Comparison of ENCODE assay signal across 20 mouse cellular contexts in genomic region chr4:84623312-84623711, GRCm38 (mm10). TPM values are rescaled to one million over a fixed set of nuclear protein-coding genes. Genes with fewer than 3 reads are reported as not detected.
DNase-seq lines count a peak whose midpoint lies in the region; ATAC-seq and TF ChIP-seq lines count a peak whose summit lies in the region.
"Had no signal": no experiment of that assay in that cellular context is flagged by ENCODE, and none has a peak within 500 bp of the region (broad histone marks: within the 10 kb centered on the region; RNA-seq: fewer than 3 reads in every experiment).

No protein-coding gene starts in this region.

- no peaks in the 10 kb centered on the region for H3K36me3 ChIP-seq in kidney, adult 2 months (ENCODE audit: control insufficient read depth, insufficient read depth, low read length)
- H3K36me3 ChIP-seq in kidney, embryonic 16.5 days (ENCODE audit: insufficient read depth, low read length), result no peaks in the 10 kb centered on the region
- no peaks in the 10 kb centered on the region for H3K36me3 ChIP-seq in kidney, postnatal 0 days (ENCODE audit: insufficient read depth, low read length)
- H3K36me3 ChIP-seq: embryonic facial prominence, embryonic 15.5 days; forebrain, embryonic 10.5 days; forebrain, embryonic 15.5 days; heart, embryonic 12.5 days; hindbrain, embryonic 10.5 days had no signal

- no peak for TF ChIP-seq POLR2A in kidney, adult 2 months (IDR thresholded peaks at IDR 0.05; ENCODE audit: low read depth, low read length)

- H3K9me3 ChIP-seq in kidney, embryonic 16.5 days (ENCODE audit: low read length), result no peaks in the 10 kb centered on the region
- H3K9me3 ChIP-seq in kidney, postnatal 0 days (replicated peaks; ENCODE audit: low read length), result no peaks in the 10 kb centered on the region
- H3K9me3 ChIP-seq: embryonic facial prominence, embryonic 15.5 days; forebrain, embryonic 10.5 days; forebrain, embryonic 15.5 days; heart, embryonic 12.5 days; hindbrain, embryonic 10.5 days had no signal

- ATAC-seq in kidney, embryonic 16.5 days (ENCODE audit: low FRiP score, low TSS enrichment), result peak; percentile 51; the same call in 1 of the 2 replicates
- no peak for ATAC-seq in kidney, postnatal 0 days (replicated peaks; ENCODE audit: low FRiP score, low read depth)
- ATAC-seq: forebrain, embryonic 15.5 days had no signal

- no peak overlapping the region for H3K4me2 ChIP-seq in kidney, embryonic 16.5 days (replicated peaks; ENCODE audit: low read depth, low read length)
- H3K4me2 ChIP-seq in kidney, postnatal 0 days (ENCODE audit: low read length), result no peak overlapping the region
- H3K4me2 ChIP-seq: embryonic facial prominence, embryonic 15.5 days; forebrain, embryonic 15.5 days; heart, embryonic 12.5 days; hindbrain, embryonic 14.5 days had no signal

- H3K4me3 ChIP-seq in kidney, adult 2 months (ENCODE audit: insufficient read depth, low read depth, low read length), result no peak overlapping the region
- H3K4me3 ChIP-seq in kidney, embryonic 16.5 days (ENCODE audit: low read length), result no peak overlapping the region
- H3K4me3 ChIP-seq in kidney, postnatal 0 days (replicated peaks; ENCODE audit: low read depth, low read length), result no peak overlapping the region
- H3K4me3 ChIP-seq: embryonic facial prominence, embryonic 15.5 days; erythroblast, embryonic 14.5 days; forebrain, embryonic 10.5 days; forebrain, embryonic 15.5 days; heart, embryonic 12.5 days; hindbrain, embryonic 10.5 days had no signal

- TF ChIP-seq CTCF in kidney, adult 2 months (conservative IDR thresholded peaks at IDR 0.05; ENCODE audit: insufficient read depth, insufficient read length, low read depth, low read length), result no peak
- TF ChIP-seq CTCF in kidney, postnatal 0 days (IDR thresholded peaks at IDR 0.05; ENCODE audit: low read depth), result no peak

- H3K9ac ChIP-seq in kidney, embryonic 16.5 days (replicated peaks; ENCODE audit: low read length), result no peak overlapping the region
- no peak overlapping the region for H3K9ac ChIP-seq in kidney, postnatal 0 days (ENCODE audit: low read depth, low read length)
- H3K9ac ChIP-seq: embryonic facial prominence, embryonic 15.5 days; forebrain, embryonic 15.5 days; heart, embryonic 12.5 days; hindbrain, embryonic 14.5 days had no signal

- 37% methylated on average over 5 of the region's 5 CpGs for WGBS in kidney, adult 2 months
- 21% methylated on average over 5 of the region's 5 CpGs for WGBS in kidney, embryonic 16.5 days
- 33% methylated on average over 5 of the region's 5 CpGs for WGBS in kidney, postnatal 0 days

- no peaks in the 10 kb centered on the region for H3K27me3 ChIP-seq in kidney, adult 2 months (replicated peaks; ENCODE audit: control insufficient read depth, insufficient read depth, low read length)
- H3K27me3 ChIP-seq in kidney, embryonic 16.5 days (ENCODE audit: insufficient read depth, low read length), result no peaks in the 10 kb centered on the region
- H3K27me3 ChIP-seq in kidney, postnatal 0 days (ENCODE audit: insufficient read depth, low read length), result no peaks in the 10 kb centered on the region
- H3K27me3 ChIP-seq: embryonic facial prominence, embryonic 15.5 days; heart, embryonic 12.5 days had no signal

- H3K27ac ChIP-seq in kidney, adult 2 months (ENCODE audit: insufficient read depth, low read depth, low read length), result no peak overlapping the region
- no peak overlapping the region for H3K27ac ChIP-seq in kidney, embryonic 16.5 days (ENCODE audit: low read length)
- no peak overlapping the region for H3K27ac ChIP-seq in kidney, postnatal 0 days
- H3K27ac ChIP-seq: embryonic facial prominence, embryonic 15.5 days; forebrain, embryonic 10.5 days; forebrain, embryonic 15.5 days; hindbrain, embryonic 10.5 days; hindbrain, embryonic 14.5 days had no signal

- H3K4me1 ChIP-seq in kidney, adult 2 months (ENCODE audit: control insufficient read depth, insufficient read depth, low read length), result peaks cover 6% of the 10 kb centered on the region
- H3K4me1 ChIP-seq in kidney, embryonic 16.5 days (ENCODE audit: insufficient read depth, low read length), result peaks cover 7% of the 10 kb centered on the region
- H3K4me1 ChIP-seq in kidney, postnatal 0 days (replicated peaks; ENCODE audit: insufficient read depth, low read length), result no peaks in the 10 kb centered on the region
- H3K4me1 ChIP-seq: forebrain, embryonic 15.5 days; heart, embryonic 12.5 days had no signal

- peak; percentile 40 for DNase-seq in kidney, adult 2 months
- no peak for DNase-seq in kidney, adult 18-20 months
- no peak for DNase-seq in kidney, postnatal 10 days
- peak; percentile 34 for DNase-seq in kidney, postnatal 0 days (ENCODE audit: low spot score)
- DNase-seq in kidney, postnatal 36 days, result peak; percentile 27 to 46
- no peak for DNase-seq in frontal cortex, adult 2 months (ENCODE audit: extremely low spot score in 1 of 2, low spot score in 1 of 2)
- DNase-seq: adrenal gland, postnatal 10 days; cerebellum, adult 11 months; cerebellum, adult 8-10 months; cerebellum, postnatal 14 days; embryo, embryonic 11 days; gastrocnemius, postnatal 25 days had no signal

RNA-seq across cellular contexts. Expression of gene Bnc2, which starts 51.8 kb away (rescaled TPM):
- polyA plus RNA-seq in kidney, adult 2 months (2012; rRNA removed), result 20.1 and 27.5 TPM in 2 replicates
- 7.6 and 8.1 TPM in 2 replicates for polyA plus RNA-seq in kidney, embryonic 16.5 days (2015; fragmentation: Nextera tagmentation; extraction: Ambion mirVana)
- polyA plus RNA-seq in kidney, postnatal 0 days (2015; fragmentation: Nextera tagmentation; extraction: Ambion mirVana), result 4.4 and 4.8 TPM in 2 replicates
- polyA plus RNA-seq in frontal cortex, adult 2 months (2012; rRNA removed), result 0.80 and 0.84 TPM in 2 replicates
- polyA plus RNA-seq: erythroblast, embryonic 14.5 days had no signal

Comparison
In these comparisons a context has a peak if more than half of its experiments do, and no peak if none do; other contexts are left out.
1. DNase-seq: peak in kidney, adult 2 months (single experiment), kidney, postnatal 0 days (single experiment) and kidney, postnatal 36 days (2 of 2); none in kidney, adult 18-20 months (single experiment), kidney, postnatal 10 days (single experiment) and frontal cortex, adult 2 months (0 of 2).